Mouse (Mus musculus) layer of hippocampus, adult 9-10 months (tissue): ENCODE measurements around the gene Dctd.
A peak's percentile ranks its signal among the peaks of the same experiment; 100 is the strongest.

ENCODE experiments used
- DNase-seq: peaks from one replicate; pipeline ENCODE4 v3.0.0; 2022; ENCODE audit warnings: low spot score

Gene Dctd

GRCm38 (mm10) chr8:48098792-48099191, at the start of gene Dctd:
Gene Dctd (plus strand): TSS chr8:48099092.
- no peak for DNase-seq

GRCm38 (mm10) chr8:48053611-48054010, 45.3 kb upstream of the Dctd start:
- no peak for DNase-seq

- peak; percentile 50 for DNase-seq
These were observed 35.3 kb upstream of the Dctd start for GRCm38 (mm10) chr8:48063526-48064072.

GRCm38 (mm10) chr8:48074149-48074548, 24.7 kb upstream of the Dctd start:
- no peak for DNase-seq

GRCm38 (mm10) chr8:48082343-48082742, 16.5 kb upstream of the Dctd start:
- DNase-seq: no peak

GRCm38 (mm10) chr8:48090661-48091060, 8.2 kb upstream of the Dctd start:
- DNase-seq: no peak

GRCm38 (mm10) chr8:48095378-48095777, 3.5 kb upstream of the Dctd start:
- no peak for DNase-seq

GRCm38 (mm10) chr8:48097131-48097794, 1.6 kb upstream of the Dctd start:
- peak; percentile 42 for DNase-seq

- no peak for DNase-seq
These were observed 732 bp upstream of the Dctd start for GRCm38 (mm10) chr8:48098081-48098639.

GRCm38 (mm10) chr8:48100100-48100787, 1.4 kb downstream of the Dctd start:
- no peak for DNase-seq

GRCm38 (mm10) chr8:48109373-48109855, 10.5 kb downstream of the Dctd start:
- DNase-seq: no peak

GRCm38 (mm10) chr8:48109856-48110780, 11.2 kb downstream of the Dctd start:
- DNase-seq: no peak

- no peak for DNase-seq
These were observed 15.7 kb downstream of the Dctd start for GRCm38 (mm10) chr8:48114591-48114990.

GRCm38 (mm10) chr8:48122991-48123390, 24.1 kb downstream of the Dctd start:
- DNase-seq: no peak

- no peak for DNase-seq
These were observed 26.0 kb downstream of the Dctd start for GRCm38 (mm10) chr8:48124857-48125256.

GRCm38 (mm10) chr8:48126954-48127353, 28.1 kb downstream of the Dctd start:
- DNase-seq: no peak

- DNase-seq: no peak
These were observed 31.4 kb downstream of the Dctd start for GRCm38 (mm10) chr8:48130266-48130665.

- DNase-seq: no peak
These were observed 34.4 kb downstream of the Dctd start for GRCm38 (mm10) chr8:48133321-48133720.

- no peak for DNase-seq
These were observed 38.1 kb downstream of the Dctd start for GRCm38 (mm10) chr8:48136804-48137650.

- DNase-seq: no peak
These were observed 38.7 kb downstream of the Dctd start for GRCm38 (mm10) chr8:48137651-48137937.

GRCm38 (mm10) chr8:48141023-48141422, 42.1 kb downstream of the Dctd start:
- no peak for DNase-seq
